Mouse (Mus musculus) olfactory bulb, adult 2 months (tissue): ENCODE measurements at regions not wholly inside any gene's neighbourhood (a gene's known extent, or its start where the extent isn't known, plus 50 kb on each side); places are given as distances from the start of the nearest gene placed in this dataset.

Experiments
- CTCF ChIP-seq: fragments of 200-500 bp; IDR thresholded peaks from 2 replicates; pipeline ENCODE4 v1.5.1; 2012; ENCODE audit warnings: low read depth, mild to moderate bottlenecking, low read length, moderate library complexity; ENCODE audit not compliant: insufficient read depth
- POLR2A ChIP-seq: fragments of 200-500 bp; IDR thresholded peaks from 2 replicates; pipeline ENCODE4 v1.6.1; 2012; ENCODE audit warnings: mild to moderate bottlenecking, low read depth, low read length, moderate library complexity; ENCODE audit not compliant: insufficient read depth

DNA sequence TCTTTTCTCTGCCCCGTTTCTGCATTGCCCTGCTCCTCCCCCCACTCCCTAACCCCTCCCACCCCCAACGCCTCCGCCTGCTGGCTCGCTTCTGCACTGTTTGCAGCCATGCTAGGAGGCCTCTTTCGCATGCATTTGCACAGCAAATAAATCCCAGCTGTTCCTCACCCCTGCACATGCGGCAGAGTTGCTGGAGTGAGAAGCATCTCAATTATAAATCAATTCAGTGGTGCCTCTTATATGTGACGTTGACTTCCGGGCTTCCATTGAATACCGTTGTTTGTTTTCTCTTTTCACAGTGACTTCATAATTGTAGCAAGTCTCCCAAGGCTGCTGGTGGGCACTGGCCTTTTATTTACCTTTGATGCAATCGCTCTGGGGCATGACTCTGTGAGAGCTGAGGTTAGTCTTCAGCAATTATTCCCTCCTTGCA, 144.3 kb downstream of the Zfp281 start:
- TF ChIP-seq CTCF = no peak
- TF ChIP-seq POLR2A = no peak
